Mouse (Mus musculus): ENCODE measurements at regions not wholly inside any gene's neighbourhood (a gene's known extent, or its start where the extent isn't known, plus 50 kb on each side); places are given as distances from the start of the nearest gene placed in this dataset.

GRCm38 (mm10) chr1:75692781-75693180, 146.7 kb downstream of the Slc4a3 start:
- no peak for DNase-seq (ENCODE audit: low read depth)

GRCm38 (mm10) chr1:75693231-75693914, 147.3 kb downstream of the Slc4a3 start:
- peak; percentile 54 for DNase-seq (ENCODE audit: low read depth)

- DNase-seq (ENCODE audit: low read depth) = peak; percentile 6
Measured at GRCm38 (mm10) chr1:75704832-75705650, 159.0 kb downstream of the Slc4a3 start.

- DNase-seq (ENCODE audit: low read depth) = no peak
Measured at GRCm38 (mm10) chr1:75706126-75706525, 160.1 kb downstream of the Slc4a3 start.

- no peak for DNase-seq (ENCODE audit: low read depth)
Measured at GRCm38 (mm10) chr1:75723431-75723830, 177.4 kb downstream of the Slc4a3 start.

- DNase-seq (ENCODE audit: low read depth) = no peak
Measured at GRCm38 (mm10) chr1:75725329-75725728, 179.3 kb downstream of the Slc4a3 start.

- no peak for DNase-seq (ENCODE audit: low read depth)
Measured at GRCm38 (mm10) chr1:75728859-75729258, 182.8 kb downstream of the Slc4a3 start.

- no peak for DNase-seq (ENCODE audit: low read depth)
Measured at GRCm38 (mm10) chr1:75733791-75734190, 187.7 kb downstream of the Slc4a3 start.

- no peak for DNase-seq (ENCODE audit: low read depth)
Measured at GRCm38 (mm10) chr1:75738651-75739050, 192.6 kb downstream of the Slc4a3 start.

- no peak for DNase-seq (ENCODE audit: low read depth)
Measured at GRCm38 (mm10) chr1:75749665-75750221, 203.7 kb downstream of the Slc4a3 start.

- no peak for DNase-seq (ENCODE audit: low read depth)
Measured at GRCm38 (mm10) chr1:75772131-75772530, 226.1 kb downstream of the Slc4a3 start.

GRCm38 (mm10) chr1:75773014-75773413, 226.9 kb downstream of the Slc4a3 start:
- no peak for DNase-seq (ENCODE audit: low read depth)

- no peak for DNase-seq (ENCODE audit: low read depth)
Measured at GRCm38 (mm10) chr1:75778889-75779288, 232.8 kb downstream of the Slc4a3 start.

- no peak for DNase-seq (ENCODE audit: low read depth)
Measured at GRCm38 (mm10) chr1:75783206-75783605, 237.1 kb downstream of the Slc4a3 start.

GRCm38 (mm10) chr1:75786173-75786820, 240.2 kb downstream of the Slc4a3 start:
- no peak for DNase-seq (ENCODE audit: low read depth)

GRCm38 (mm10) chr1:75791509-75791908, 245.4 kb downstream of the Slc4a3 start:
- no peak for DNase-seq (ENCODE audit: low read depth)

GRCm38 (mm10) chr1:75797793-75798192, 251.7 kb downstream of the Slc4a3 start:
- no peak for DNase-seq (ENCODE audit: low read depth)

- no peak for DNase-seq (ENCODE audit: low read depth)
Measured at GRCm38 (mm10) chr1:75798375-75799099, 252.5 kb downstream of the Slc4a3 start.

- DNase-seq (ENCODE audit: low read depth) = no peak
Measured at GRCm38 (mm10) chr1:75804473-75804872, 258.4 kb downstream of the Slc4a3 start.

- no peak for DNase-seq (ENCODE audit: low read depth)
Measured at GRCm38 (mm10) chr1:75812471-75812870, 266.4 kb downstream of the Slc4a3 start.

- no peak for DNase-seq (ENCODE audit: low read depth)
Measured at GRCm38 (mm10) chr1:75826202-75826601, 280.1 kb downstream of the Slc4a3 start.
